Comparison of ENCODE assay signal across 8 mouse cellular contexts in the genomic region with DNA sequence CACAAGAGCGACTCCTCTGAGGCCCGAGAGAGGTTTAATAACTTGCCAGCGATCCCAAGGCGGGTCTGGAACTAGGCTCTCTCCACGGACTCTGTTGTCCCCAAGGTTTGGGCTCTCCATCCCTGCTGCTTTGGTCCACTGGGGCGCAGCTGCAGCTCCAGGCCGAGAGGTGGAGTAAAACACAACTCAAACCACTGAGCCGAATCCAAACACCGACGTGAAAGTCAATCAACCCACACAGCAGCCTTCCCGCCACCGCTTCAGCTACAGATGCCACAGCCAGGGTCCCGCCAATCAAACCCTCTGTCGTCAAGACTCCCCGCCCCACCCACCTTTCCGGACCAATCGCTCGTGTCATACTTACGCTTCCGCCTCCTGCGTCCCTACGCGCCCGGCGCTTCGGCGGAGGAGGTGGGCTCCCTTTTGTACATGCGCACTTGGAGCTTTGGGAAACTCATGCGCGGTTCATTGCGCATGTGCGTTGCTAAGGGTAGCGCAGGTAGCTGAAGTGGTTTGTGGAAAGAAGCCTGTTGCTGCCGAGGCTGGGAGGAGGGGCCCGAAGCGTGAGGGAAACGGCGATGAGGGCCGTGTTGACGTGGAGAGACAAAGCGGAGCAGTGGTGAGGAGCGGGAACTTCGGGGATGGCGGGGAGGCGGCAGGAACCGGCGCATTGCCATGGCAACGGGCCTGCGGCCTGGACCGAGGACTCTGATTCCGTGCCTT. TPM values are rescaled to one million over a fixed set of nuclear protein-coding genes. Genes with fewer than 3 reads are reported as not detected.
DNase-seq lines count a peak whose midpoint lies in the region; ATAC-seq lines count a peak whose summit lies in the region.

TSS of gene Mbd4 (minus strand) at position 281 of the 723 bp plus-strand sequence.
TSS of gene Ift122 (plus strand) at position 380 of the 723 bp plus-strand sequence.

- H3K4me3 ChIP-seq in forebrain, embryonic 14.5 days (ENCODE audit: low read depth, low read length) = peak within 1 kb of the TSS; percentile 42
- peak within 1 kb of the TSS; percentile 68 for H3K4me3 ChIP-seq in neural tube, embryonic 15.5 days (replicated peaks)

- H3K4me1 ChIP-seq in forebrain, embryonic 14.5 days (ENCODE audit: control insufficient read depth, insufficient read depth, low read length) = peaks cover 6% of the 10 kb centered on the region
- peaks cover 16% of the 10 kb centered on the region for H3K4me1 ChIP-seq in neural tube, embryonic 15.5 days

- H3K9ac ChIP-seq in forebrain, embryonic 14.5 days (ENCODE audit: low read length) = peak within 1 kb of the TSS; percentile 49
- H3K9ac ChIP-seq in neural tube, embryonic 15.5 days (replicated peaks) = peak within 1 kb of the TSS; percentile 58

- peaks cover 19% of the 10 kb centered on the region for H3K36me3 ChIP-seq in forebrain, embryonic 14.5 days (ENCODE audit: control insufficient read depth, insufficient read depth, low read length)
- H3K36me3 ChIP-seq in neural tube, embryonic 15.5 days = 0 out of 2 replicates have a peak, but pooled peaks cover 2% of the 10 kb centered on the region

- peak; percentile 99 for ATAC-seq in forebrain, embryonic 14.5 days
- peak; percentile 99 for ATAC-seq in neural tube, embryonic 15.5 days (ENCODE audit: low FRiP score)

- H3K27me3 ChIP-seq in forebrain, embryonic 14.5 days (replicated peaks; ENCODE audit: control insufficient read depth, insufficient read depth, low read length) = no peaks in the 10 kb centered on the region
- H3K27me3 ChIP-seq in neural tube, embryonic 15.5 days (replicated peaks) = no peaks in the 10 kb centered on the region

- DNase-seq in ES-CJ7 (ENCODE audit: low read depth, low spot score) = peak; percentile 100
- peak; percentile 97 for DNase-seq in cerebellum, adult 11 months
- DNase-seq in forebrain, embryonic 14.5 days (ENCODE audit: low spot score) = peak; percentile 100
- DNase-seq in heart, postnatal 14 days = peak; percentile 96
- DNase-seq in layer of hippocampus, adult 11-12 months (ENCODE audit: low spot score) = peak; percentile 98
- DNase-seq in lung, adult 18-20 months = peak; percentile 99
- peak; percentile 99 for DNase-seq in testis, postnatal 14 days (ENCODE audit: low spot score)

- WGBS in forebrain, embryonic 14.5 days = under 1% methylated on average over 51 of the region's 51 CpGs
- under 1% methylated on average over 51 of the region's 51 CpGs for WGBS in neural tube, embryonic 15.5 days

- intact Hi-C loops in heart, postnatal 14 days (cut with DNase I) = loop anchor here (5.0 kb wide), 2 partner anchors 104 to 139 kb away; no protein-coding TSS in a partner anchor

- no peaks in the 10 kb centered on the region for H3K9me3 ChIP-seq in forebrain, embryonic 14.5 days (replicated peaks; ENCODE audit: control insufficient read depth, low read length)
- H3K9me3 ChIP-seq in neural tube, embryonic 15.5 days (replicated peaks) = no peaks in the 10 kb centered on the region

- peak within 1 kb of the TSS; percentile 77 for H3K27ac ChIP-seq in forebrain, embryonic 14.5 days (ENCODE audit: low read depth, low read length)
- peak within 1 kb of the TSS; percentile 85 for H3K27ac ChIP-seq in neural tube, embryonic 15.5 days (replicated peaks)

- peak within 1 kb of the TSS; percentile 53 for H3K4me2 ChIP-seq in forebrain, embryonic 14.5 days (ENCODE audit: low read length)
- H3K4me2 ChIP-seq in neural tube, embryonic 15.5 days = peak within 1 kb of the TSS; percentile 88

RNA-seq across cellular contexts. Expression of gene Mbd4, which starts in this region (rescaled TPM):
- polyA plus RNA-seq in forebrain, embryonic 14.5 days (2014; fragmentation: Nextera tagmentation; extraction: Ambion mirVana) = 9.3 and 11.3 TPM in 2 replicates
- 1 to 10 TPM; 1.7 to 2.1 TPM for total RNA-seq in heart, postnatal 14 days (2021)
- 10.4 and 14.5 TPM in 2 replicates for polyA plus RNA-seq in neural tube, embryonic 15.5 days (2015; fragmentation: Nextera tagmentation; extraction: Ambion mirVana)

RNA-seq across cellular contexts. Expression of gene Ift122, which starts in this region (rescaled TPM):
- 16.9 and 23.2 TPM in 2 replicates for polyA plus RNA-seq in forebrain, embryonic 14.5 days (2014; fragmentation: Nextera tagmentation; extraction: Ambion mirVana)
- 10 to 100 TPM; 13.2 to 18.6 TPM for total RNA-seq in heart, postnatal 14 days (2021)
- polyA plus RNA-seq in neural tube, embryonic 15.5 days (2015; fragmentation: Nextera tagmentation; extraction: Ambion mirVana) = 28.2 and 30.1 TPM in 2 replicates

Comparison
In these comparisons a context has a peak if more than half of its experiments do, and no peak if none do; other contexts are left out.
1. Peak in every context shown above with its lines: DNase-seq, ATAC-seq, H3K4me3 ChIP-seq and H3K27ac ChIP-seq.